Mouse (Mus musculus): ENCODE measurements around the gene Esd. TPM values are rescaled to one million over a fixed set of nuclear protein-coding genes. Genes with fewer than 3 reads are reported as not detected.

Gene Esd
- total RNA-seq, 1 experiment = 78.4 TPM

DNA sequence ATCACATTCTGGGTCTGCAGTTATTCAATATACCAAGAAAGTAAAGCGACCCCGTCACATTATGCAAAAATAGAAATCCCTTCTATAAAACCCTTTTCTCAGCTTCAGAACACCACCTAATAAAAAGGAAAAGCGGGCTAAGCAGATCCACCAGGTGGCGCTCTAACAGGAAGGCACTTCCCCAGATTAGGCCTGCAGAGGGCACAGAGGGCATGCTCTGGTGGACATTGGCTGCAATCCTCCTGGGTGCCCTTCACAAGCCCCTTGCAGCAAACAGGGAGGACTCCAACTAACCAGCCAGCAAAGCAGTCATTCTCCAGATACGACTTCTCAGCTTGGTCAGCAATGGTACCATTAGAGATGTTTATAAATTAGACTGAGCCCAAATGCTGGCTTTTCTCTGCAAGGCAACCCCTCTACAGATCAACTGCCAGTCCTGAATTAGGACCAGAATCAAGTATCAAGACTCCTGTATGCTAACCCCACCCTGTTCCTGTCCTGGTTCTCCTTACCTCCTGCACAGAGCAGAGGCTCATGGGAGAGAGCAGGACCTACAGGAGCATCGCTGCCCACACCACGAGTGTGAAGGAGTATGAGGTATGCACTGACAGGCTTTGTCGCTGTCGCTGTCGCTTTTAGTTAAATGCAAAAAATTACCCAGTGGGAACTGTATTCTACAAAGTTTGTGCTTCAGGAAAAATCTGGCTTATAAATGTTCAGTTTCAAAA, 32.3 kb downstream of the Esd start:
- in situ Hi-C loops (cut with MboI; ENCODE audit: low sequenced_read_pairs in 2 of 2, unreplicated experiment in 2 of 2) = loop anchor here (25.0 kb wide), 1 partner anchor 223 kb away; no protein-coding TSS in a partner anchor
- Histone ChIP-seq H3K36me3 (ENCODE audit: control insufficient read depth, insufficient read depth, low read length, poor library complexity, severe bottlenecking) (no peaks in the 10 kb centered on the region), H3K9ac (ENCODE audit: insufficient read depth, low read depth, low read length, poor library complexity, severe bottlenecking) (no peak overlapping the region), H3K27ac (ENCODE audit: insufficient read depth, low read depth, low read length, poor library complexity, severe bottlenecking) (no peak overlapping the region), H3K9me3 (ENCODE audit: control insufficient read depth, insufficient read depth, low read depth, low read length) (no peaks in the 10 kb centered on the region), H3K4me3 (ENCODE audit: insufficient read depth in 1 of 2, low read depth in 1 of 2, low read length in 2 of 2, poor library complexity in 1 of 2, severe bottlenecking in 1 of 2) (no peak overlapping the region), H3K4me1 (ENCODE audit: control insufficient read depth in 2 of 2, insufficient read depth in 2 of 2, low read length in 2 of 2, poor library complexity in 1 of 2) (no peaks in the 10 kb centered on the region)
- TF ChIP-seq CHD2 (IDR thresholded peaks at IDR 0.05; ENCODE audit: low read depth, low read length) (no peak), MAFK (IDR thresholded peaks at IDR 0.05; ENCODE audit: insufficient read depth, low read depth, low read length) (no peak), ZNF384 (IDR thresholded peaks at IDR 0.05; ENCODE audit: low read depth, low read length) (no peak), HCFC1 (IDR thresholded peaks at IDR 0.05; ENCODE audit: borderline replicate concordance, insufficient read depth, low read length) (no peak), ZC3H11A (IDR thresholded peaks at IDR 0.05; ENCODE audit: borderline replicate concordance, low read depth, low read length) (no peak)
- DNase-seq (ENCODE audit: low read depth, low spot score) = peak; percentile 65

DNA sequence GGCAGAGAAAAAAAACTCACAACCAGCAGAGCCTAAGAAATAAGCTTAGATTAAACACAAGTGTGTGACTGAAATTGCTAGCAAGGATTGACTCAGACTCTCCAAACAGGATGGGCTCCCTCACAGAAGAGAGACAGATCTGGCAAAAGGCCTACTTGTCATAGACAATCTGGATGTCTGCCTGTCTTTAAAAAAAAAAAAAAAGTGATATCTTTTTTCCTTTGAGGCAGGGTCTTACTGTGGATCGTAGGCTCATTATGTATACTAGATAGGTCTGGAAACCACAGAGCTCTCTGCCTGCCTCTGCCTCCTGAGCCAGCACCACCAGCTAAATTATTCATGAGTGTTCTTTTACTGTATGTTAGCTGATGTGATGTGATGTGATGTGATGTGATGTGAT, 35.8 kb downstream of the Esd start:
- H3K9ac ChIP-seq (ENCODE audit: insufficient read depth, low read depth, low read length, poor library complexity, severe bottlenecking) = no peak overlapping the region
- TF ChIP-seq ZNF384 (IDR thresholded peaks at IDR 0.05; ENCODE audit: low read depth, low read length) (no peak), MAFK (IDR thresholded peaks at IDR 0.05; ENCODE audit: insufficient read depth, low read depth, low read length) (no peak), ZC3H11A (IDR thresholded peaks at IDR 0.05; ENCODE audit: borderline replicate concordance, low read depth, low read length) (no peak), CHD2 (IDR thresholded peaks at IDR 0.05; ENCODE audit: low read depth, low read length) (no peak)
- no peaks in the 10 kb centered on the region for H3K4me1 ChIP-seq (ENCODE audit: control insufficient read depth in 2 of 2, insufficient read depth in 2 of 2, low read length in 2 of 2, poor library complexity in 1 of 2)
- no peak overlapping the region for H3K4me3 ChIP-seq (ENCODE audit: insufficient read depth in 1 of 2, low read depth in 1 of 2, low read length in 2 of 2, poor library complexity in 1 of 2, severe bottlenecking in 1 of 2)
- H3K36me3 ChIP-seq (ENCODE audit: control insufficient read depth, insufficient read depth, low read length, poor library complexity, severe bottlenecking) = peaks cover 2% of the 10 kb centered on the region; the same call in 1 of the 2 replicates
- DNase-seq (ENCODE audit: low read depth, low spot score) = no peak
- in situ Hi-C loops (cut with MboI; ENCODE audit: low sequenced_read_pairs in 2 of 2, unreplicated experiment in 2 of 2) = loop anchor here (25.0 kb wide), 1 partner anchor 219 kb away; no protein-coding TSS in a partner anchor
- no peaks in the 10 kb centered on the region for H3K9me3 ChIP-seq (ENCODE audit: control insufficient read depth, insufficient read depth, low read depth, low read length)
- no peak overlapping the region for H3K27ac ChIP-seq (ENCODE audit: insufficient read depth, low read depth, low read length, poor library complexity, severe bottlenecking)

DNA sequence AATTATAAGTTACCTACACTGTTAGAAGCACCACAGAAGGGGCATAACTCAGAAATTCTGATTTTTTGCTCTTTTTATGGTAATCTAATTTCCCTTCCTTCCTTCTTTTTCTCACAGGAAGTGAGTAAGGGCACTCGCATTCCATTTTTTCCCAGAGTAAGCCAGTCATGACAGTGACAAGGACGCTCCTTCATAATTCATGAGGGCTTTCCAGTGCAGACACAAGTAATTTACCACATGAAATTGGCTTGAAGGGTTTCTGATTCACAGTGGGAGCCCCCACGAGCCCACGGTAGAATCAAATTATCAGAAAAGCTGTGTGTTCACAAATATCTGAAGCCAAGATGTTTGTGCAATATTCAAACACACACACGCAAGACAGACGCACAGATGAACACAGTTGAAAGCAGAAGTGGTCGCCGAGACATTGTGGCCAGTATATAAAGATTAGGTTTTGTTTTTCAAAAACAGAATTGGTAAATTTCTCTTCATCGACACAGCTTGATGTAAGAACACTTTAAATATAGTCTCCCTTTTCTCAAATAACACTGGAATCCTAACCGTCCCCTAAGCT, 42.0 kb downstream of the Esd start:
- no peak overlapping the region for H3K4me3 ChIP-seq (ENCODE audit: insufficient read depth in 1 of 2, low read depth in 1 of 2, low read length in 2 of 2, poor library complexity in 1 of 2, severe bottlenecking in 1 of 2)
- H3K27ac ChIP-seq (ENCODE audit: insufficient read depth, low read depth, low read length, poor library complexity, severe bottlenecking) = no peak overlapping the region
- no peaks in the 10 kb centered on the region for H3K9me3 ChIP-seq (ENCODE audit: control insufficient read depth, insufficient read depth, low read depth, low read length)
- TF ChIP-seq CHD2 (IDR thresholded peaks at IDR 0.05; ENCODE audit: low read depth, low read length) = no peak
- no peak for TF ChIP-seq ZC3H11A (IDR thresholded peaks at IDR 0.05; ENCODE audit: borderline replicate concordance, low read depth, low read length)
- no peak for TF ChIP-seq ZNF384 (IDR thresholded peaks at IDR 0.05; ENCODE audit: low read depth, low read length)
- no peak for TF ChIP-seq MAFK (IDR thresholded peaks at IDR 0.05; ENCODE audit: insufficient read depth, low read depth, low read length)
- no peak for TF ChIP-seq HCFC1 (IDR thresholded peaks at IDR 0.05; ENCODE audit: borderline replicate concordance, insufficient read depth, low read length)
- H3K36me3 ChIP-seq (ENCODE audit: control insufficient read depth, insufficient read depth, low read length, poor library complexity, severe bottlenecking) = peaks cover 2% of the 10 kb centered on the region; the same call in 1 of the 2 replicates
- in situ Hi-C loops (cut with MboI; ENCODE audit: low sequenced_read_pairs in 2 of 2, unreplicated experiment in 2 of 2) = loop anchor here (25.0 kb wide), 1 partner anchor 213 kb away; no protein-coding TSS in a partner anchor
- no peak for DNase-seq (ENCODE audit: low read depth, low spot score)
- no peak overlapping the region for H3K9ac ChIP-seq (ENCODE audit: insufficient read depth, low read depth, low read length, poor library complexity, severe bottlenecking)
- no peaks in the 10 kb centered on the region for H3K4me1 ChIP-seq (ENCODE audit: control insufficient read depth in 2 of 2, insufficient read depth in 2 of 2, low read length in 2 of 2, poor library complexity in 1 of 2)

DNA sequence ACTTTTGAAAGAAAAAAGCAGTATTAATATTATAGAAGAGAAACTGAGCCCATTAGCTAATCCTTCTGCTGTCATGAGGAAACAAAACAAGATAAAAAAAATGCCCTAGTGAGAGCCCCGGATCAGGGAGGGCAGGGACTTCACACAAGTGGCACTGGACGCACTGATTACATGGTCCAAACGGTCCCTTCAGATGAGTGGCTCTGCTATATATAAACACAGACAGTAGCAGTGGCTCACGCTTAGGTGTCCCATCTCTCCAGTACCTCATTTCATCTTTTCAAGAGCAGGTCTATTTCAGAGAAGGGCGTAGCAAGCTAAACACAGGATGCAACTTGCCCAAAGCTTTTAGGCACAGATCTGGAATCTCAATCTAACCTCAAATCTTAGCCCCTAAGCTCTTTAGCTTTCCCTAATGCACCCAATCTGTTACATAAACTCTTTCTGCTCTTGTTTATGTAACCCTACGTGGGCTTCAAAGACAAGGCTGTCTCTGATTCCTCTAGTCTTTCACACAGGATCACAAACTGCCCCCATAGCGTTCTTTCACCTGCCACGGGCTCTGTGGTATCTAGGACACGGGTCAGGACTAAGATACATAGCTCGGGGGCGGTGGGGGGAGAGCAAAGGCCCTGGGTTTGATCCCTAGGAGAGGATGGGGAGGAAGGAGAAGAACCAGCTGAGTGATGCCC, 52.3 kb downstream of the Esd start:
- no peak overlapping the region for H3K4me3 ChIP-seq (ENCODE audit: insufficient read depth in 1 of 2, low read depth in 1 of 2, low read length in 2 of 2, poor library complexity in 1 of 2, severe bottlenecking in 1 of 2)

More for the DNA sequence above, 52.3 kb downstream of the Esd start:
- no peaks in the 10 kb centered on the region for H3K4me1 ChIP-seq (ENCODE audit: control insufficient read depth in 2 of 2, insufficient read depth in 2 of 2, low read length in 2 of 2, poor library complexity in 1 of 2)
- in situ Hi-C loops (cut with MboI; ENCODE audit: low sequenced_read_pairs in 2 of 2, unreplicated experiment in 2 of 2) = no loop called here
- no peak overlapping the region for H3K9ac ChIP-seq (ENCODE audit: insufficient read depth, low read depth, low read length, poor library complexity, severe bottlenecking)
- no peak for DNase-seq (ENCODE audit: low read depth, low spot score)
- peaks cover 3% of the 10 kb centered on the region for H3K36me3 ChIP-seq (ENCODE audit: control insufficient read depth, insufficient read depth, low read length, poor library complexity, severe bottlenecking)
- H3K27ac ChIP-seq (ENCODE audit: insufficient read depth, low read depth, low read length, poor library complexity, severe bottlenecking) = no peak overlapping the region
- H3K9me3 ChIP-seq (ENCODE audit: control insufficient read depth, insufficient read depth, low read depth, low read length) = no peaks in the 10 kb centered on the region
- TF ChIP-seq ZC3H11A (IDR thresholded peaks at IDR 0.05; ENCODE audit: borderline replicate concordance, low read depth, low read length) = no peak
- TF ChIP-seq MAFK (IDR thresholded peaks at IDR 0.05; ENCODE audit: insufficient read depth, low read depth, low read length) = no peak
- TF ChIP-seq ZNF384 (IDR thresholded peaks at IDR 0.05; ENCODE audit: low read depth, low read length) = no peak
- no peak for TF ChIP-seq CHD2 (IDR thresholded peaks at IDR 0.05; ENCODE audit: low read depth, low read length)
- TF ChIP-seq HCFC1 (IDR thresholded peaks at IDR 0.05; ENCODE audit: borderline replicate concordance, insufficient read depth, low read length) = no peak
